Mouse (Mus musculus) stomach, postnatal 0 days (tissue): ENCODE measurements around the gene Zfp819. TPM values are rescaled to one million over a fixed set of nuclear protein-coding genes. Genes with fewer than 3 reads are reported as not detected.

Experiments used
- ATAC-seq: fragments of 200-750 bp; cut with Nextera tagmentation; 2 replicates; pipeline ENCODE4 v1.8.0; 2017; ENCODE audit not compliant: low FRiP score, low TSS enrichment
- DNase-seq: peaks from one replicate; pipeline ENCODE4 v3.0.0-alpha.2; 2016; ENCODE audit warnings: low spot score
- H3K27ac ChIP-seq: fragments of 300-500 bp; sonication (generic); replicated peaks from 2 replicates; pipeline ENCODE4 v1.5.1; 2014; ENCODE audit warnings: mild to moderate bottlenecking, control low read depth
- H3K27me3 ChIP-seq: fragments of 300-500 bp; sonication (generic); 2 replicates; pipeline ENCODE4 v1.6.1; 2014; ENCODE audit warnings: low read length; ENCODE audit not compliant: control insufficient read depth, insufficient read depth
- H3K36me3 ChIP-seq: fragments of 300-500 bp; sonication (generic); 2 replicates; pipeline ENCODE4 v1.6.1; 2014; ENCODE audit warnings: low read length, mixed read lengths; ENCODE audit not compliant: control insufficient read depth, insufficient read depth
- H3K4me1 ChIP-seq: fragments of 300-500 bp; sonication (generic); replicated peaks from 2 replicates; pipeline ENCODE4 v1.6.1; 2014; ENCODE audit warnings: antibody characterized with exemption; ENCODE audit not compliant: control insufficient read depth, insufficient read depth
- H3K4me2 ChIP-seq: fragments of 300-500 bp; sonication (generic); replicated peaks from 2 replicates; pipeline ENCODE4 v1.6.1; 2014; ENCODE audit warnings: low read depth, mild to moderate bottlenecking, control low read depth, moderate library complexity
- H3K4me3 ChIP-seq: fragments of 300-500 bp; sonication (generic); 2 replicates; pipeline ENCODE4 v1.5.1; 2014; ENCODE audit warnings: low read depth, low read length, control low read depth
- H3K9ac ChIP-seq: fragments of 300-500 bp; sonication (generic); 2 replicates; pipeline ENCODE4 v1.6.1; 2014; ENCODE audit warnings: mild to moderate bottlenecking, low read length, control low read depth, mixed read lengths
- H3K9me3 ChIP-seq: fragments of 300-500 bp; sonication (generic); 2 replicates; pipeline ENCODE4 v1.6.1; 2016; ENCODE audit warnings: low read length; ENCODE audit not compliant: control insufficient read depth
- CTCF ChIP-seq: IDR thresholded peaks from 2 replicates; pipeline ENCODE4 v1.5.1; 2016; ENCODE audit warnings: antibody characterized with exemption, low read depth, mild to moderate bottlenecking, moderate library complexity
- EP300 ChIP-seq: optimal IDR thresholded peaks from 2 replicates; pipeline ENCODE3; 2016; ENCODE audit warnings: antibody characterized with exemption
- WGBS: fragments of 180-500 bp; shearing (Covaris S2); extraction: QIAGEN DNeasy Blood & Tissue Kit; methylation state at CpG from one replicate; pipeline ENCODE4 v1.1.7; 2014; 5-methylcytosine and 5-hydroxymethylcytosine counted together
- polyA plus RNA-seq: library from polyadenylated mRNA; unstranded; fragments of >200 nt; fragmentation: Nextera tagmentation; extraction: Ambion mirVana; gene quantifications from 2 replicates; pipeline ENCODE4 v1.2.1, GENCODE M21; 2015

Gene Zfp819
- polyA plus RNA-seq, 1 experiment from 2014 or later = not detected

- Histone ChIP-seq H3K27me3 (no peaks in the 10 kb centered on the region), H3K9ac (peak within 1 kb of the TSS; percentile 77), H3K4me3 (peak within 1 kb of the TSS; percentile 72), H3K4me2 (peak within 1 kb of the TSS; percentile 73), H3K9me3 (no peaks in the 10 kb centered on the region), H3K27ac (peak within 1 kb of the TSS; percentile 92), H3K4me1 (0 out of 2 replicates have a peak, but pooled peaks cover 2% of the 10 kb centered on the region), H3K36me3 (peaks cover 5% of the 10 kb centered on the region; the same call in 1 of the 2 replicates)
- ATAC-seq (peak; percentile 99), DNase-seq (peak; percentile 93)
- WGBS = under 1% methylated on average over 37 of the region's 37 CpGs
- TF ChIP-seq CTCF = no peak; the same call in 1 of the 2 replicates
- TF ChIP-seq EP300 = no peak
These were observed 27.4 kb upstream of the Zfp819 start, which contains the start of gene Zfp719 for GRCm38 (mm10) chr7:43579440-43580171. Gene Zfp719 (plus strand): TSS chr7:43579610.

GRCm38 (mm10) chr7:43580526-43580925, 26.4 kb upstream of the Zfp819 start:
- H3K9me3 ChIP-seq = no peaks in the 10 kb centered on the region
- peak overlapping the region; percentile 77; the same call in 1 of the 2 replicates for H3K9ac ChIP-seq

GRCm38 (mm10) chr7:43584790-43585189, 22.2 kb upstream of the Zfp819 start:
- Histone ChIP-seq H3K4me1 (0 out of 2 replicates have a peak, but pooled peaks cover 2% of the 10 kb centered on the region), H3K9me3 (no peaks in the 10 kb centered on the region), H3K4me3 (no peak overlapping the region), H3K27ac (no peak overlapping the region), H3K27me3 (no peaks in the 10 kb centered on the region), H3K36me3 (peaks cover 25% of the 10 kb centered on the region), H3K9ac (no peak overlapping the region), H3K4me2 (no peak overlapping the region)
- DNase-seq (no peak), ATAC-seq (no peak)
- TF ChIP-seq EP300 (no peak), CTCF (peak; percentile 50)
- WGBS = 91% methylated on average over 5 of the region's 5 CpGs

More at GRCm38 (mm10) chr7:43580526-43580925, 26.4 kb upstream of the Zfp819 start:
- peak overlapping the region; percentile 72 for H3K4me3 ChIP-seq
- ATAC-seq (no peak), DNase-seq (no peak)
- H3K4me2 ChIP-seq = peak overlapping the region; percentile 73
- H3K27ac ChIP-seq = no peak overlapping the region; the same call in 1 of the 2 replicates
- WGBS = 39% methylated on average over 5 of the region's 5 CpGs
- H3K27me3 ChIP-seq = no peaks in the 10 kb centered on the region
- peaks cover 9% of the 10 kb centered on the region for H3K36me3 ChIP-seq
- TF ChIP-seq CTCF (no peak), EP300 (no peak)
- H3K4me1 ChIP-seq = 0 out of 2 replicates have a peak, but pooled peaks cover 2% of the 10 kb centered on the region

- ATAC-seq (no peak), DNase-seq (no peak)
- no peak overlapping the region for H3K4me2 ChIP-seq
- no peaks in the 10 kb centered on the region for H3K27me3 ChIP-seq
- H3K4me1 ChIP-seq = no peaks in the 10 kb centered on the region
- 17% methylated on average over 5 of the region's 5 CpGs for WGBS
- no peaks in the 10 kb centered on the region for H3K9me3 ChIP-seq
- no peaks in the 10 kb centered on the region for H3K36me3 ChIP-seq
- no peak overlapping the region for H3K27ac ChIP-seq
- no peak overlapping the region for H3K4me3 ChIP-seq
- TF ChIP-seq EP300 = no peak
- no peak overlapping the region for H3K9ac ChIP-seq
These were observed 5.1 kb upstream of the Zfp819 start for GRCm38 (mm10) chr7:43601884-43602283.

- Histone ChIP-seq H3K9ac (no peak overlapping the region), H3K27me3 (no peaks in the 10 kb centered on the region), H3K36me3 (no peaks in the 10 kb centered on the region), H3K4me1 (no peaks in the 10 kb centered on the region), H3K4me2 (no peak overlapping the region), H3K9me3 (no peaks in the 10 kb centered on the region), H3K4me3 (no peak overlapping the region), H3K27ac (no peak overlapping the region)
- WGBS = 30% methylated on average over 5 of the region's 5 CpGs
- TF ChIP-seq CTCF (no peak), EP300 (no peak)
- ATAC-seq = no peak
- DNase-seq = no peak
These were observed 846 bp downstream of the Zfp819 start for GRCm38 (mm10) chr7:43607743-43608287.

- no peak for TF ChIP-seq CTCF
- no peak for TF ChIP-seq EP300
- Histone ChIP-seq H3K27me3 (no peaks in the 10 kb centered on the region), H3K4me3 (no peak overlapping the region), H3K36me3 (no peaks in the 10 kb centered on the region), H3K9ac (no peak overlapping the region), H3K4me2 (no peak overlapping the region), H3K27ac (no peak overlapping the region), H3K4me1 (no peaks in the 10 kb centered on the region), H3K9me3 (no peaks in the 10 kb centered on the region)
- DNase-seq (no peak), ATAC-seq (no peak)
- 66% methylated on average over 7 of the region's 7 CpGs for WGBS
These were observed 1.4 kb downstream of the Zfp819 start for GRCm38 (mm10) chr7:43608316-43608824.
